Mouse (Mus musculus): Measurements from ENCODE around the gene Gm1123. TPM values are rescaled to one million over a fixed set of nuclear protein-coding genes. Genes with fewer than 3 reads are reported as not detected.

Gm1123 gene
- total RNA-seq, 2 experiments from 2014 or later = 0.21 TPM; not detected in 1

- no peak for DNase-seq (ENCODE audit: low spot score in 2 of 2)
These were observed 76.9 kb downstream of the Gm1123 start for GRCm38 (mm10) chr9:98958628-98959027.

GRCm38 (mm10) chr9:98957751-98958351, 77.7 kb downstream of the Gm1123 start:
- DNase-seq (ENCODE audit: low spot score in 2 of 2) = no peak

Other genes with a start within 250 kb of the Gm1123 start
- not detected for gene Prr23a1, start 193.2 kb downstream of the Gm1123 start, total RNA-seq (2021)
- not detected for gene Prr23a2, start 179.2 kb downstream of the Gm1123 start, total RNA-seq (2021)
- gene Prr23a3, start 170.9 kb downstream of the Gm1123 start, total RNA-seq (2021) = not detected
- not detected for gene 7420426K07Rik, start 132.6 kb downstream of the Gm1123 start, total RNA-seq (2021)
- 1 to 10 TPM; 1.4 to 1.6 TPM for gene Foxl2, start 80.4 kb downstream of the Gm1123 start, total RNA-seq (2021)
- 10 to 100 TPM; 53.8 to 58.5 TPM for gene Faim, start 49.3 kb downstream of the Gm1123 start, total RNA-seq (2021)
- 10 to 100 TPM; 22.9 to 23.6 TPM for gene Pik3cb, start 104.9 kb upstream of the Gm1123 start, total RNA-seq (2021)
- gene Faiml, start 201.5 kb upstream of the Gm1123 start, total RNA-seq (2021) = not detected
- gene Cep70, start 207.7 kb upstream of the Gm1123 start, total RNA-seq (2021) = 10 to 100 TPM; 17.0 to 20.0 TPM